Mouse (Mus musculus): ENCODE data around the gene Sash1. TPM values are rescaled to one million over a fixed set of nuclear protein-coding genes. Genes with fewer than 3 reads are reported as not detected.

Gene Sash1
- total RNA-seq (2021): 10 to 100 TPM; 13.4 to 16.9 TPM
- long read RNA-seq, experiment 1, partial matches to known transcripts: 1 of 3 reads
- long read RNA-seq, experiment 1, other reads (novel, unspliced or antisense): 2 of 3 reads
- long read RNA-seq, experiment 2, partial matches to known transcripts: 0 of 1 reads
- long read RNA-seq, experiment 2, other reads (novel, unspliced or antisense): 1 of 1 reads

DNA sequence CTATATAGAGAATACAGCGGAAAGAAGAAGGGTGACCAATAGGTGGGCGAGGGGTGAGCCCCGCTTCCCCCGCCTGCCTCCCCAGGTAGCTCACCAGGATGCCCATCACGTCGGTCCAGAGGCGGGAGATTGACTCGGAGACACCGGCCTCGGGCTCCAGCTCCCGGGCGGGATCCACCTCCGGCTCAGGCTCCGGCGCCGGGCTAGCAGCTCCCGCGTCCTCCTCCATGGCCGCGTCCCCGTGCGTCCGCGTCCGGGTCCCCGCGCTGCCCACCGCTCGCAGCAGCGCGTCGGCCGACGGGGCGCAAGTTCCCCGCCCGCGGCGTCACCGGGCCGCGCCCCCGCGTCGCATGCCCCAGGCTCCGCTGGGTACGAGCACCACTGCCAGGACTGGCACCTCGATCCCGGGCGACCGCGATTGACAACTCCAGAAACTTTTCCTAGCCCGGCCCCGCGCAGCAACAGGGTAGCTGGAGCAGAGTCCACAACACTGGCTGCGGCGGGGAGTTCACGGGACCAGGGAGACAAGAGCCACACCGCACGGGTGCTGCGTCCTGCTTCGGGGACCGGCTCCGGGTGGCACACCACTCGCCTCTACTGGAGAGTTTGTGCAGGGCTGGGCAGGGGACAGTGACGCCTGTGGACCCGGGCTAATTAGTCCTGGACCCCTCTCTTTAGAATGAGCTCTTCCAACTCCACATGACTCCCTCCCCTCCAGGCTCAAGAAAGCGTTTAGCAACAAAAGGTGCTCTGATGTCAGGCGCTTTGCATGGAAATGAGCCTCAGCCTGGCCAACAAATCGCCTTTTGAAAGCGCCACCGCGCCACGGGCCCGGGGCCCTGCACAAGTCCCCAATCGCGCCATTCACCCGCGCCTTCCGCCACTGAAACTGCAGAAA, at the start of gene Sash1:
TSS of gene Sash1 (minus strand) at position 441 of the 898 bp plus-strand sequence.
- DNase-seq: peak; percentile 81

DNA sequence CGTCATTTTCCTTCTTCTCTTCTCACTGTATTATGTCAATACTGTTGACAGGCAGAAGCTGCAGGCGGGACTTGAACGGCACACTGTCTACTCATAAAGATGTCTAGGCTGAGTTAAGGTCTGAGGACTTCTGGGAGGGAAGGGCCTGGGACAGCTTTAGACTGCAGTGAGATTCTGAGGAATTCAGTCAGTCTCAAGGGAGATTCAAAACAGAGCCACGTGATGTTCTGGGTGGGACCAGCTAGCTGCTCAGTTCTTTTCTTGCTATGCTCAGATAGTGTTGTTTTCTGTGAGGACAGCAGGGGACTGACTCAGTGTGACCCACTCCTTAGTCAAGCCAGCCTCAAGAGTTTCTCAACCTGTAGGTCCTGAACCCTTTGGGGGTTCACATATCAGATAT, 49.7 kb upstream of the Sash1 start:
- peak; percentile 53 for DNase-seq

DNA sequence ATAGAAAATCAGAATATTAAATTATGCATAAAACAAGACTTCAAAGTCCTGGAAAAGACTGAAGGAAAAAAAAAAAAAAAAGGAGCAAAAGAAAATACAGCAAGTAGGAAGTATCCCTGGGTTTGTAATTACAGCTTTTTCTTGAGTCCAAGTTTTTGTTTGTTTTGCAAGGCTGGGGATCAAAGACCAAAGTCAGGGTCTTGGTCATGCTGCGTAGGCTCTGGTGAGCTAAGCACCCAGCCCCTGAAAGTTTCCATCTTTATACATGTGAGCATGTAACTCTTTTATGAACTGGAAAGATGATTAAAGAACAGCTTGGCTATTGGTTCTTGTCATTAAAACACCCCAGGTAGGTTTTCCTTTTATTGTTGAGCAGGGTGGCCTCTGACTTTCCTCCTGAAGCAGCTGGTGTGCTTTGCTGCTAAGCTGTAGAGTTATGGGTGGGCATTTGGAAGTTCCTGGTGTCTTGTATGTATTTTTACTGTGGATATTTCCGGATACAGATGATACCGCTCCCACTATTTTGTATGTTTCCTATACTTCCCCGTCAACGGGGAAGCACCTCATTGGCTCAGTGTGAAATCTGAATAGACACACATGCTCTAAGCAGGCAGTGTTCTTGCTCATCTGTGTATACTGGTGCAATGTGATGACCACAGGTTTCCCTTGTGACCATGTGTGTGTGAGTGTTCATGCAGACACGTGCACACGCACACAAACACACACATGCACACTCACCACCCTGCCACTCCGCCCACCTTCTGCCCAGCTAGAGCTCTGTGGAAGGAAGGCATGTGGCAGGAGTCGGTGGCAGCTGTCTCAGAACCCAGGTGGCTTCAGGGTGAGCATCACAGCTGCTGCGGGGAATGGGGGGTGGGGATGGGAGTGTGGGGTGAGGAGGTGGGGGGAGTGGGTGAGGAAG, 47.8 kb upstream of the Sash1 start:
- no peak for DNase-seq

DNA sequence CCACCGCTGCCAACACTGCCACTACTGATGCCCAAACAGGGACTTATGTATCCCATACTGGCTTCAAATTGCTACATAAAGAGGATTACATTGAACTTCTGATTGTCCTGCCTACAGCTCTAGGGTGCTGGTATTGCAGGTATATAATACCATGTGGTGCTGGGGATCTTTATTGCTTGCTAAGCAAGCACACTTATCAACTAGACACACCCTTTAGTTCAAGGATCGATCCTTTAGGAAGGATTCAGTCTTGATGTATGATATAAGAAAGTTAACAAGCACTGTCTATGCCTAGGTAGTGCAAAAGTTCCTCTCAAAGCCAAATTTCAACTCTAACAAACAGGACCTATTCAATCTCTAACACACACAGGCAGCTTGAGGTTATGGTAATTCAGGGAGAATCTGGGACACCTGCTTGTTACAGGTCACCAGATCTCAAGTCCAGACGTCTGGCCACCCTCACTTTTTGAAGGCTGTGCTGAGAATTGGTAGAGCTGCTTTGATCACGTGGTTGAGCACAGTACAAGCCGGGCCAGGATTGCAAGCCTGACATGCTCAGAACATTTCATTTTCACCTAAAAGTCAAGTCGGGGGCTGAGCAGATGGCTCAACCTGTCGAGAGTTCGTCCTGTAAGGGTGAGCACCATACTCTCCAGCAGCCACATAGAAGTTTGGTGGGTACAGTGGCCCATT, 45.8 kb upstream of the Sash1 start:
- no peak for DNase-seq

DNA sequence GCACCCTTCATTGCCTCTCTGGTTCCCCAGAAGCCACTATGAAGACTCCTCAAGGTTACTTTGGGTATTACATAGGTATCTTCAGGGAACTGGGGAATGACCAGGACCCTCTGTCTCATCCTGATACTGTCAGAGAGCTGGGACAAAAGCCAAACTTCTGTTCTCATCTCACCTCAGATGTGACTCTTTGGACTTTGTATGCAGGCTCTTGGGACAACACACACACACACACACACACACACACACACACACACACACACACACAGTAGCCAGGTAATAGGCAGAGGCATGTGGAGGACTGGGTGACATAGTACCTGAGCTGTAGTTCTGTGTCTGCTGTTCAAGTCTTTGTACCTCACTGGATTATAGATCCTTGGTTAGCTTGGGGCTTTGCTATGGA, 44.8 kb upstream of the Sash1 start:
- no peak for DNase-seq

DNA sequence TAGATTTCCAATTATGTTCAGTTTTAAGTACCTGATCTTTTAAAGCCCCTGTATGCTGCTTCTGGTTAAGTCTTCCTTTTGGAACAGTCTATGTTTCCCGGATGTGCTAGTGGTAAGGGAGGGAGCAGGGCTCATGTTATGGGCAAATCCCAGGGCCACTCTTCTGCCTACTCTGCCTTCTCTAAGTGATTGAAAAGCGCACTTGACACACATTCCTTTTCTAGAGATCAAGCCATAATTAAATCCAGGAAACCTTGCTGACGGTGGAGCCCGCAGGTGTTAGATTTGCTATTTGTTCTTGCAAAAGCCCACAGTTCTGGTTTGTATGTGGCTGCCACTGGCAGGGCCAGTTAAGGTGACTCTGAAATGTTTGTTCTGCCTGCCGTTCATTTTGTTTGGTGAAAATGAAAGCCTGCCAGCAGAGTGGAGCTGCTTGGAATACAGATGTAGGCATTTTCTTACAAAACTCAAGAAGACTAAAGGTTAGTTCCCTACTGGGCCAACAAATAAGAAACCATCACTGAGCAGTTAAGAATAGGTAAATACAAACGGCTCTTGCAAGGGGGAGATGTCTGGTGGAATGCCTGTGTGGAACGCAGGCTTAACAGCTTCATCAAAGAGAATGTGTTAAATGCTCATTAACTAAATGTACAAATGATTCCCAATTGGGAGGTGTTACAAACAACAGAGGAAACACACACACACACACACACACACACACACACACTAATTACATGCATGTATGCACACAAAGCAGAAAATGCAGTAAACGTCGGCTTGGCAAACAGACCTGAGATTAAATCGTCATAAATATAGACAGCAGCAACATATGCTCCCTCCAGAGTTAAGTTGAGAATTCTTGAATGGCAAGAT, 43.1 kb upstream of the Sash1 start:
- no peak for DNase-seq

DNA sequence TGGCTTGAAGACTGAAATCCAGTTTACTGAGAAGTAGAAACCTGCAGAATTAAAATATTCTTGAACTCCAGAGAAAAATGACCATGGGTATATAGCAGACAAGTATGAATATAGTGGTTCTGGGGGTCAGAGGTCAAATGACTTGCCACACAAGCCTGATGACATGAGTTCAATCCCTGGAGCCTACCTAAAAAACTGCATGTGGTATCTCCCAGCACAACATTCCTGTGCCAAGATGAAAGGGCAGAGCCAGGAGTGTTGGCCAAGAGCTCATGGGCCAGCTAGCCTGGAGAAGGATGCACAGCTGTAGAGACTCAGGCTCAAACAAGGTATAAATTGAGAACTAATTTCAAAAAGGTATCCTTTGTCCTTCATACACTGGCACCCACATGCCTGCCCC, 42.4 kb upstream of the Sash1 start:
- no peak for DNase-seq

DNA sequence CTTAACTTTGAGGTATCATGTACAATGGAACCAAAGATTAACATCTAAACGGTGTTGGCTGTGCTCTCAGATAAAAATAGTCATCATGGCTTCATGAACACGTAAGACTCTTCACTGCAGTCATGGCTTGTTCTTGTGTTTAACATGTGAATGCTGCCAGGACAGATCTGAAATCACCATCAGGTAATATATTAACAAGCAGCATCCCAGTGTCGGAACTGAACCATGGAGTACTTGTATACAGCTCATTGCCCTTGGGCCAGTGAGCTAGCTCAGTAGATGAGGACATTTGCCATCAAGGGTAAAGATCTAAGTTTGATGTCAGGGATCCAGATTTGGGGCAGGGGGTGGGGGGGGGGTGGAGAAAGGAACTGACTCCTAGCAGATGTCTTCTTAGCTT, 41.0 kb upstream of the Sash1 start:
- DNase-seq: no peak

DNA sequence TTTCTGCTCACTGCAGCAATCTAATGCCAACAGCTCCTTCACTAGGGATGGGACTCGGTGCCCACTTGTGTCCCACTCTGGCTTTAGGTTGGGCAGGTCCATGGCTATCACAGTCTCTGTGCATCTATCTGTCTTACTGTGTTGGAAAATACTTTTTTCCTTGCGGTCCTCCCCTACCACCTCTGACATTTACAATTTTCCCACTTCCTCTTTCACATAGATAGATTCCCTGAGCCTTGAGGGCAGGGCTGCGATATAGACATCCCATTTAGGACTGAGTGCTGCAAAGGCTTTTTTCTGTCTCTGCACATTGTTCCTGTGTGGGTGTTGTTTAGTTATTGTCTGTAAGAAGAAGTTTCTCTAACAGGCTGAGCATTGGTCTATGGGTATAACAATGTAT, 40.4 kb upstream of the Sash1 start:
- no peak for DNase-seq

DNA sequence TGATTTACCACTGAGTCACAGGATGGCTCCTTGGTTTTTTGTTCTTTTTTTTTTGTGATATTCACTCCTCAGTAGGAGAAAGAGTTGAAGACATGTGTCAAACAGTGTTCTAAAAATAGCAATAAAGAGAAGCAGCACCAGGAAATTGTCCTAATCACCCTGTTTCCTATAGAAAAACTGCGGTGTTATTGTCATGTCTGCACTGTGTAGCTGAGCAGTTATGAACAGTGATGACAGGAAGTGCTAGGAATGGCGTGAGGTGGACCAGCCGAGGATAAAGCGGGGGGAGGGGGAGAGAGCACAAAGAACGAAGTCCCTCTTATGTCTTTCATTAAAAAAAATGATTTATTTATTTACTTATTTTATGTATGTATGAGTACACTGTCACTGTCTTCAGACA, 39.4 kb upstream of the Sash1 start:
- DNase-seq: no peak

DNA sequence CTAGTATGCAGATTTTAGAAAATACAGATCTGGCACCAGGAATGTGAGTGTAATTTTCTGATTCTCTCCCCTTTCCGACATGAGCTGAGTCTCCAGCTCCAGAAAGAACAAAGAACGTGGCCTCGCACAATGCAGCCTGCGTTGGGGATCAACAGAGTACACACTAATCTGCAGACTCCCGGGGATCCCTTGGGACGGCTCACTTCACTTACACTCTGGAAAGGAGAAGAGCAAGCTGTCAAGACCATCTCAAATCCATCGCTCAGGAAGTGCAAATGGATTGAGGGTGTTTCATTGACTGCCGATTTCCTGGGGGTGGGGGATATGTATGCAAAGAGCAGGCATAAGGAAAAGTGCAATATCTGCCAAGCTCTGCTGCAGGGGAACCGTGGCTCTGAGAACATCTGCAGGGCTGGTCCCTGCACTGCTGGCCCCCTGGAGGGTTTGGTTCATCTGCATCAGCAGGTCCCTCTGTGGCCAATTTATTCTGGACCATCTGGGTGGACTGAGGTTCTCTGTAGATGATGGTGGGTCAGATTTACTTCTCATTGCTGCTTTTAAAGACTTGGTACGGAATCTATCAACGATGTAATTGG, 35.3 kb upstream of the Sash1 start:
- no peak for DNase-seq

DNA sequence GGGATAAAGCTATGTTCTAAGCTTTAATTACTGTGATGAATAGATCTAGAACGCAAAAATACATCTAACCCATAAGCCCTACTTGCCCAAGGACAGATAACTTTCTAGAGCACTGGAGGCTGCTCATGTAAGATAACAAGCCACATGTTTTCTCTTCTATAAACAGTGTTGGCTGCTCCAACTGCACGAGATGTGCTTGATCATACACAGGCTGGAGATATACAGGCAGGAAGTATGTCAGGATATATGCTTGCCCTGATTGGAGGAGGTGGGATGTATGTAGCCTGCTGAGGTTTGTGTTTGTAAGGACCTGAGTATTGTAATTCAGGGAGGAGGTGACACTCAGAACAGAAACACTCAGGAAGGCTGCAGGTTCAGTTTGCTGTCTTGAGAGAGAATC, 31.9 kb upstream of the Sash1 start:
- DNase-seq: no peak

DNA sequence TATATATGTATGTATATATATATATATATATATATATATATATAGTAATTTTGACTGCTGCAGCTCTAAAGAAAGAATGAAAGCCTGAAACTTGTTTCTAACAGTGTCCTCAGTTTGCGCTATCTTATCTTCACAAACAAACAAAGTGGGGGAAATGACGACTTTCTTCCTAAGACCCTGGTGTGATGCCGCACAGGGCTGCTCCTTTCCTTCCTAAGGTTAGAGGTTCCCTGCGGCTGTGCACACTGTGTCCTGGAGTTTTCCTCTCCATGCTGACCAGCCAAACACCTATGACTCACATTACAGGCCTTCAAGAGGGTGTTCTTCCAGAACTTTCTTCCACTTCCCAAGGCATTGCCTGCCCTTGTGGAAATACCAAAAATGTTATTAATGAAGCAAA, 31.5 kb upstream of the Sash1 start:
- no peak for DNase-seq

DNA sequence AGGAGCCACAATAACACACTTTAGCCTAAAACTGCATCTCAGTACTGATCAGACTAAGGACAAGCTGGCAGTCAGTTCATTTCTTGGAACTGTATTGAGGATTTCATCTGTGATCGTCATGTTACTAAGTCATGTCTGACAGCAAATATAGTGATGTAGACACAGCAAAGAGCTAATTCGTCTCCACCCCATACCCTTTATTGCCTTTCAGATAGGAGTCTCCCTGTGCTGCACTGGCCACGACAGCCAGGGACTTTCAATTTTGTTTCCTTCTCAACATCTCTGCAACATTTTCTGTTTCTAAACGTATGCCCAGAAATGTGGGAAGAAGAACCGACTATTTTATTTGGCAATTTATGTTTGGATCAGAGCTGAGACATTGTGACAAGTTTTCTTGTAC, 29.9 kb upstream of the Sash1 start:
- no peak for DNase-seq

DNA sequence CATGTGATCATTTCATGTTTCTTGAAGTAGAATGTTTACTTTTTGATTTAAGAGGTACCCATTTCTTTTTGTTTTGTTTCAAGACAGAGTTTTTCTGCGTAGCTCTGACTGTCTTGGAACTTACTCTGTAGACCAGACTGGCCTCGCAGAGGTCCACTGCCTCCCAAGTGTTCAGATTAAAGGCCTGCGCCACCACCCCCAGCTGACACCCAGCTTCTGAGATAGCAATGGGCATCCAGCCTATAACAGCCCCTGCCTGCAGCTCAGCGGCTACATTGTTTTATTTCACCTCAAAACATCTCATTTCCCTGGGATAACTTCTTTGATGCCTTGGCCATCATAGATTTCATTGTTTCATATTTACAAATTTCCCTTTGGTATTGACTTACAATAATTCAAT, 28.0 kb upstream of the Sash1 start:
- no peak for DNase-seq

DNA sequence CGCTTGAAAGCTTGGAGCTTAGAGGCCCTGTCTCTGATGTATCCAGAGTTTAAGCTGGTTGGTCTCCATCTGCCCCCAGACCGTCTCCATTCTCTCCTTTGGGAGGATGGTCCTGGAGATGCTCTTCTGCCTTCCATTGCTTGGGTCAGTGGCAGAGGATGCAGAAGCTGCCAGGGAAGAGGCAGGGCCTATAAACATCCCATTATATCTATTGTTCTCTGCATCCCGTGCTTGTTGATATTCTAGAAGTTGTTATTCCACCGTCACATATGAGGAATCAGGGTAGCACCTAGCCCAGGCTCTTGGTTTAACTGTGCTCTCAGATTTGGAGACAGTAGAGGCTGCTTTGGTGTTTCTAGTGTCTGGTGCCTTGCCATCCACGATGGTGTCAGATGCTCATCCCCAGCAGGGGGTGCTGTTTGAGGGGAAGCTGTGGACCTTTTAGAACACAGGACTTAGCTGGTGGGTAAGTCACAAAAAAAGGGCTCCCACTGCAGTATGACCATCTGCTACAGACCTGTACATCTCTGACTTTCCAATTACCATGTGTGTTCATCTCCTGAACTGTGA, 26.9 kb upstream of the Sash1 start:
- DNase-seq: no peak

DNA sequence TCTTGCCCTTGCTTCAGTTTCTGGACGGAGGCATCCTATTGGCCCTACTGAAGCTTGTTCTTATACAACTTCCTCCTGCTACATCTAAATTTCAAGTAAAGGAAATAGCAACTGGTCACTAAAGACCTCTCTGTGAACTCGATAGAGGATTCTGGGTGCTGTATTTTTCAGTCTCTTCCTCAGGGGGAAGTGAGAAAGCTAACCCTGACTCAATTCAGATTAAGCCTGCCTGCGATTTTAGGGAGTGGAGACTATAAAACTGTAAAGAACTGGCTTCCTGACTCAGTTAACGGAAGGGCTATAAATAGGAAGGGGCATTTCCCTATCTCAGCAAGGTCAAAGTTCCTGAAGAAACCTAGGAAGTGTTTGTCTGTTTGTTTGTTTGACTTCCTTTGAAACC, 26.3 kb upstream of the Sash1 start:
- DNase-seq: no peak

DNA sequence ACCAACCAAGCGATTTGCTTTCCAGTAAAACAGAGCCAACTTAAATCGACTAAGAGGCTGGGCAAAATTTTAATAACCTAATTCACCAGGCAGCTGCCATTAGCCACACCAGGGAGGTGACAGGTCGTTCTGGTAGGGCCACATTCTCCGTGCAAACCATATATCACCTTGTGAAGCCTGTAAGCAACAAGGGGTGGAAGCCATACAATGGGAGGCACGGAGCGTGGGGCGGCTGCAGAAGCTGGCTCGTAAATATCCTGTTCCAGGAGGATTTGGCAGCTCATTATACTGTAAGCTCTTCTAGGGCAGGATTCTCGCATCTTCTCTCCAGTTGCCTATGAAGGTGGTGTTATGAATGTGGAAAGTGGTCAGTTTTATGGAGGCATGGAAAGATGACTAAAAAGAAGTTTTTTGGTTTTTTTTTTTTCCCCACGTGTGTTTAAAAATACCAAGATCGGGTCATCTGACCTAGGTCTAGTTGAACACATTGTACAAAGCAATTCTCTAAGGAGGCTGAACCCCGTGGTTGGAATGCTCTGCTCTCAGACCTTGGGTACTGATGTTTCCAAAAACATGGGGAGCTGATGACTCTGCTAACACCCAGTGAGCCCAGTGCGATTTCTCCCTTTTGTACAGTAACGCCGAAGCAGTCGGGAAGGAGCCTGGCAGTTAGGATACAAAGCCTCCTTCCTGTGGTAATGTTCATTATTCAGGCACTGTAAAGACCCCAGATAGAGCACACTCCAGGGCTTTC, 24.5 kb upstream of the Sash1 start:
- DNase-seq: peak; percentile 42

DNA sequence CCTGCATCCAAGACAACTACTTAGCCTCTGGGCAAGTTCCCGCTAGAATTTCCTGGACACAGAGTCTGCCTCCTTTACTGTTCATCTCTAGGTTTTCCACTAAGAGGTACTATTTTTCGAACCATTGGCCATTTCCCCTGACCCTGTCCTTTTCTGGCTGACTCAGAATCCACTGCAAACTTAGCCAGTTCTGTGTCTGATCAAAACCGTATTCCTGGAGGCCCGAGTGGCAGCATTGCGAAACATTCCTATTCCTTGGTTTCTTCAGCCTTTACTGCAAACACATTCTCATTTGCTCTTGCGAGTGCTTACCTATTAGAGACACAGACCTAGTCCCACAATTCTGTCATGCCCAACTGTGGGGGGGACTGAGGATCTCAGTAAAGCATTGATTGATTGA, 17.2 kb upstream of the Sash1 start:
- no peak for DNase-seq

DNA sequence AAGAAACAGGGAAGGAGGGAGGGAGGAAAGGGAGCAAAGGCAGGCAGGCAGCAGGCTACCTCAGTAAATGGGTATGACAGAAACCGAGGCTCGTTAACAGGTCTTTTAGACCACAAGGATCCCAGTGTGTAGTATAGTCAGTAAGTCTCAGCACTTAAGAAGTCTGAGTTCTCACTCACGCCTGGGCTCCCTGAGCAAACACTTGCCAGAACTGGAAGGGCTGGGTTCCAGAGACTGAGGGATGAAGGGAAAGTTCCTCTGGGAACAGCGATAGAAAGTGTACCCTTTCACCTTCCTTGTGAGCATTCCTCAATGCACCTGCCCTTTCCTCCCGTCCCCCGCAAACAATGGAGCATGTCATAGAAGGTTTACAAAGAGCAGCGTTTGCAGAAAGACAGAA, 16.5 kb upstream of the Sash1 start:
- no peak for DNase-seq

All from gastrocnemius, postnatal 25 days (tissue).